Mouse (Mus musculus) midbrain, embryonic 10.5 days (tissue): ENCODE results near the gene Ncor2. TPM values are rescaled to one million over a fixed set of nuclear protein-coding genes. Genes with fewer than 3 reads are reported as not detected.
"Not testable (repeated sequence)": the region's sequence is repeated elsewhere in the genome, so short reads cannot be mapped to it uniquely, and the experiment has no call there.

Experiments used
- DNase-seq: peaks from one replicate; pipeline ENCODE4 v3.0.0-alpha.2; 2017; ENCODE audit warnings: low spot score
- H3K27ac ChIP-seq: fragments of 300-500 bp; sonication (generic); replicated peaks from 2 replicates; pipeline ENCODE4 v1.5.1; 2016; ENCODE audit warnings: mild to moderate bottlenecking
- H3K27me3 ChIP-seq: fragments of 300-500 bp; sonication (generic); 2 replicates; pipeline ENCODE4 v1.6.1; 2016; ENCODE audit warnings: low read depth, mild to moderate bottlenecking; ENCODE audit not compliant: poor library complexity, severe bottlenecking
- H3K36me3 ChIP-seq: fragments of 300-500 bp; sonication (generic); 2 replicates; pipeline ENCODE4 v1.6.1; 2016; ENCODE audit warnings: mild to moderate bottlenecking, moderate library complexity
- H3K4me1 ChIP-seq: fragments of 300-500 bp; sonication (generic); 2 replicates; pipeline ENCODE4 v1.6.1; 2016
- H3K4me3 ChIP-seq: fragments of 300-500 bp; sonication (generic); 2 replicates; pipeline ENCODE4 v1.5.1; 2016; ENCODE audit warnings: mild to moderate bottlenecking, moderate library complexity
- H3K9me3 ChIP-seq: fragments of 300-500 bp; sonication (generic); replicated peaks from 2 replicates; pipeline ENCODE4 v1.6.1; 2016; ENCODE audit warnings: mild to moderate bottlenecking
- WGBS: fragments of 180-500 bp; shearing (Covaris S2); methylation state at CpG from one replicate; pipeline ENCODE4 v1.1.7; 2016; 5-methylcytosine and 5-hydroxymethylcytosine counted together
- polyA plus RNA-seq: library from polyadenylated mRNA; unstranded; fragments of >200 nt; fragmentation: Nextera tagmentation; extraction: Ambion mirVana; gene quantifications from 2 replicates; pipeline ENCODE4 v1.2.1, GENCODE M21; 2016

Ncor2 gene
- polyA plus RNA-seq, 1 experiment from 2014 or later = 16.2 TPM

DNA sequence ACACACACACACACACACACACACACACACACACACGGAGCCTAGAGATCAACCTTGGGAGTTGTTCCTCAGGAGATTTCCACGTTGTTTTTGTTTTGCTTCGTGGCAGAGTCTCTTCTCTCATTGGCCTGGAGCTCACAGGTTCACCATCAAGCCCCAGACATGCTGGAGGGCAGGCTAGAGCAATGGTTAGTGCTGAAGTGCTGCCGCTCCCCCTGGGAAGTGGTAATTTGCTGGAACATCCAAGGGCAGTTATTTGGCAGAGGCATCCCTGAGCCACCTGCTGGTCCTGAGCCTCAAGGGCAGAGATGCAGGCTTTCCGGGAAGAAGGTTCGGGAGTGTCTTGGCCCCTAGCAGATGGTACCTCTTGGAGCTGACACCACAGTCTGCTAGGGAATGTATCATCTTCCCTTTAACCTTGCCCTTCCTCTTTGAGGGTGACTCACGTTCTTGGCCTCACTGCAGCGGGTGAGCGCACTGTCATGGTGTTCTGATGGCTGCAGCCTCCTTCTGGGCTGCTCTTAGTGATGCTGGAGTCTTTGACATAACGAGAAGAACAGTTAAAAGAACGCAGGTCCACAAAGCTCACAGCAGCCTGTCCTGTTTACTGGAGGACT, 25.3 kb upstream of the Ncor2 start:
- Histone ChIP-seq H3K36me3 (no peaks in the 10 kb centered on the region), H3K27me3 (no peaks in the 10 kb centered on the region), H3K27ac (no peak overlapping the region), H3K9me3 (no peaks in the 10 kb centered on the region), H3K4me1 (peaks cover 27% of the 10 kb centered on the region), H3K4me3 (no peak overlapping the region)
- no peak for DNase-seq
- WGBS = 86% methylated on average over 11 of the region's 11 CpGs

DNA sequence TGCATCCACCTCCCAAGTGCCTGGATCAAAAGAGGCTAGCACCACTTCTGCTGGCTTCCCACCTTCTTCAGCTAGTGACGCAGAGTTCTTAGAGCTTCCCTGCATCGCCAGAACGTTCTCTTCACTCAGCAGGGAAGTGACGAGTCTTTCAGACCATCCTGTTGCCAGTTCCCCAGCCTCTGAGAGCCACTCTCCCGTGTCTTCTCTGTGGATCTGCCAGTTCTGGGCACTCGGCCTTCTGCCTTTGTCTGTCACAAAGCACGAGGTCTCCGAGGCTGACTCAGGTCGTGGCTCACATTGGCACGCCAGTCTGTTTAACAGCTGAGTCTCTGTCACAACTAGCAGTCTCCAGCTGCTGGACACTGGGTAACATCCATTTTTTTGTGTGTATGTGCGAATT, 24.7 kb upstream of the Ncor2 start:
- no peak for DNase-seq
- H3K27ac ChIP-seq = peak overlapping the region; percentile 73
- 69% methylated on average over 11 of the region's 11 CpGs for WGBS
- no peaks in the 10 kb centered on the region for H3K27me3 ChIP-seq
- no peaks in the 10 kb centered on the region for H3K36me3 ChIP-seq
- no peak overlapping the region for H3K4me3 ChIP-seq
- no peaks in the 10 kb centered on the region for H3K9me3 ChIP-seq
- H3K4me1 ChIP-seq = peaks cover 27% of the 10 kb centered on the region

DNA sequence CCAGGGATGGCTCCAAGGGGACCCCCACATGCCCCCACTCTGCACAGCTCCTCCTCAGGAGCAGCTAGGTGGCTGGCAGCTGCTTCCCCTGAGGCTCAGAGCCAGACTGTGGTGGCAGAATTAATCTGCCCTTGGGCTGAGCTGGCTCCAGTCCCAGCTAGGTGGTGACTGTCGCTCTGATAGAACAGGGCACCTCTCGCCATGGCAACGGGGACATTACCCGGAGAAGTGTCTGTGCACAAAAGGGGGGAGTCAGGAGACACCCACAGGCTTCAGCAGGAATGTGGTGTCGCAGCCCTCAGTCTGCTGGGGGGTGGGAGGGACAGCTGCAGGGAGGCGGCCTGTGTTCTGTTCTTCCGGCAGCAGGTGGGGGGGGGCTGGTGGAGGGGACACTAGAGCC, 24.1 kb upstream of the Ncor2 start:
- H3K9me3 ChIP-seq = no peaks in the 10 kb centered on the region
- H3K4me3 ChIP-seq = no peak overlapping the region
- peaks cover 27% of the 10 kb centered on the region for H3K4me1 ChIP-seq
- WGBS = 26% methylated on average over 7 of the region's 7 CpGs
- peak overlapping the region; percentile 73 for H3K27ac ChIP-seq
- H3K27me3 ChIP-seq = no peaks in the 10 kb centered on the region
- no peak for DNase-seq
- no peaks in the 10 kb centered on the region for H3K36me3 ChIP-seq

DNA sequence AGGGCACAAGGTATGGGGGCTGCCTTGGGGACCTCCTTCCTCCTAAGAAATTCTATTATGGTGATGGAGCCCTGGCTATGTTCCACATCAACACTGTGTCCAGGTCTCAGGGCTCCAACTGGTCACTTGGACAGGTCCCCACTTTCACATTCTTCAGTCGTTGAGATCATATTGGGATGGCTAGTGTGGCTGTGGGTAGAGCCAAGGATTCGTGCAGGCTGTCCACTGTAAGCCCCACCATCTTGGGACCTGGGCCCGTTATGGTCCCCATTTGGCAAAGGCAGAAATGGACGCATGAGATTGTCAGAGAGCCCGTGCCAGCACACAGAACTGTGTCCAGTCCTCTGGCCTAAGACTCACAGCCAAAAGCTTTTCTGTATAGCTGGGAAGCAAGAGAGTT, 23.1 kb upstream of the Ncor2 start:
- DNase-seq = no peak
- 88% methylated on average over 5 of the region's 5 CpGs for WGBS

DNA sequence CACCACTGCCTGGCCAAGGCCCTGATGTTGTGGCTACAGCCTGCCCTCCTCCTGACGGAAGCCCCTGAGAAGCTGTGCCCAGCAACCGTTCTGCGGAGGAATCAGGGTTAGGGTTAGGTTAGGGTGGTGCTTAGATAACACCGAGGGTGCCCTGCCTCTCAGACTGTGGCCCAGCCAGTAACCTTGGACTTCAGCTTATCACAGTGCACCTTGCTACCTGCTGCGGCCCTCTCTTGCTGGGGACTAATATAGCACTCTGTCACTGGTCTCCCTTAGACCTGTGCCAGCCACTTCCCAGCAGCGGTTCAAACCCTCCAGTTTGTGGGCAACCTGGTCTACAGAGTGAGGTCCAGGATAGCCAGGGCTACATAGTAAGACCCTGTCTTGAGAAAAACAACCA, 20.1 kb upstream of the Ncor2 start:
- Histone ChIP-seq H3K4me1 (peaks cover 39% of the 10 kb centered on the region), H3K36me3 (no peaks in the 10 kb centered on the region), H3K9me3 (no peaks in the 10 kb centered on the region), H3K27me3 (no peaks in the 10 kb centered on the region), H3K4me3 (no peak overlapping the region), H3K27ac (no peak overlapping the region)
- WGBS = 93% methylated on average over 6 of the region's 6 CpGs
- no peak for DNase-seq

More for the DNA sequence above, 23.1 kb upstream of the Ncor2 start:
- H3K27ac ChIP-seq = no peak overlapping the region
- H3K4me1 ChIP-seq = peaks cover 24% of the 10 kb centered on the region
- H3K9me3 ChIP-seq = no peaks in the 10 kb centered on the region
- H3K27me3 ChIP-seq = no peaks in the 10 kb centered on the region
- no peak overlapping the region for H3K4me3 ChIP-seq
- H3K36me3 ChIP-seq = no peaks in the 10 kb centered on the region

DNA sequence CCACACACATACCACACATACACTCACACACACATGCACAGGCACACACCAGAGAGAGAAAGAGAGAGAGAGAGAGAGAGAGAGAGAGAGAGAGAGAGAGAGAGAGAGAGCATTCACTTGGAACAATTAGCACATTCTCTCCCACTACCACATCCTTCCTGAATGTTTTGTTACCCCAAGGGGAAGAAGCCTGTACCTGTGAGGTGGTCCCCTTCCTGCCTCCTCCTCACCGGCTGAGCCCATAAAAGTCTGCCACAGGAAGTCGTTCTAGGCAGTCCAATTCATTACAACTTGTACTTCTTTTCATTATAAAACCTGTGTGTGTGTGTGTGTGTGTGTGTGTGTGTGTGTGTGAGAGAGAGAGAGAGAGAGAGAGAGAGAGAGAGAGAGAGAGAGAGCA, 18.3 kb upstream of the Ncor2 start:
- H3K36me3 ChIP-seq, H3K9me3 ChIP-seq, H3K27me3 ChIP-seq, H3K4me3 ChIP-seq, DNase-seq, H3K27ac ChIP-seq: not testable (repeated sequence)
- H3K4me1 ChIP-seq = peaks cover 32% of the 10 kb centered on the region
- 89% methylated on average over 2 of the region's 2 CpGs for WGBS

DNA sequence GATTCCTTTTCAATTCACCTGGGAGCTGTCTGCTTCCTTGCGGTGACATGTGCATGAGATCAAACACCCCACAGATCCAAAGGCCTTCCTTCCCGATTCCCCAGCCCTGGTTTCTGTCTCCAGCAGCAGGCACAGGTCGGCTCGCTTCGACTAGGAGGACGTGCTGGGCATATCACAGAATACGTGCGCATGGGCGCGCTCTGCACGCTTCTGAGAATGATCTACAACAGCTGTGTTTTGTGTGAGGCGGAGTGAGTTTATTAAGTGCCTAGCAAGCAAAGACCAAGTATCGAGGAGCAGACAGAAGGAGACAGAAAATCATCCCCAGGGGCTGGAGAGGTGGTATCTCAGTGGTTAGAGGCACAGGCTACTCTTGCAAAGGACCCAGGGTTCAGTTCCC, 17.0 kb upstream of the Ncor2 start:
- Histone ChIP-seq H3K4me3 (no peak overlapping the region), H3K27me3 (peaks cover 11% of the 10 kb centered on the region; the same call in 1 of the 2 replicates), H3K27ac (no peak overlapping the region), H3K4me1 (peaks cover 30% of the 10 kb centered on the region), H3K9me3 (no peaks in the 10 kb centered on the region), H3K36me3 (no peaks in the 10 kb centered on the region)
- DNase-seq = no peak
- 88% methylated on average over 13 of the region's 13 CpGs for WGBS

DNA sequence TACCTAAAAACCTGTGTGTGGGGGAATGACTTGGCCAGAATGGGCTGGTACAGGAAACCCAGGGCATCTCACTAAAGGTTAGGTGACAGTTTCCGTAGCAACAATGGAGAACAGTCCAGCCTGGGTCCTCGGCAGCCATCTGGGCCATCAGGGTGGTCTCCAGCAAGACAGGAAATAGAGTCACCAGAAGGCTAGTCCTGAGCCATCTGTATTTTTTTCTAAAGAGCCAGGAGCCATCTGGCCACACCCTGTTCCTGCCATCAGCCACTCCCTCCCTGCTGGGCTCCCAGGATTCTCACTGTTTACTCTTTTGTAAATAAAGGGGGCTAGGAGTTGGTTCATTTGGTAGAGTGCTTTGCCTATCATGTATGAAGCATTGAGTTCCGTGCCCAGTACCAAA, 16.1 kb upstream of the Ncor2 start:
- Histone ChIP-seq H3K36me3 (no peaks in the 10 kb centered on the region), H3K4me3 (no peak overlapping the region), H3K4me1 (peaks cover 30% of the 10 kb centered on the region), H3K27ac (no peak overlapping the region), H3K27me3 (peaks cover 15% of the 10 kb centered on the region; the same call in 1 of the 2 replicates), H3K9me3 (no peaks in the 10 kb centered on the region)
- no peak for DNase-seq
- 58% methylated on average over 3 of the region's 3 CpGs for WGBS

DNA sequence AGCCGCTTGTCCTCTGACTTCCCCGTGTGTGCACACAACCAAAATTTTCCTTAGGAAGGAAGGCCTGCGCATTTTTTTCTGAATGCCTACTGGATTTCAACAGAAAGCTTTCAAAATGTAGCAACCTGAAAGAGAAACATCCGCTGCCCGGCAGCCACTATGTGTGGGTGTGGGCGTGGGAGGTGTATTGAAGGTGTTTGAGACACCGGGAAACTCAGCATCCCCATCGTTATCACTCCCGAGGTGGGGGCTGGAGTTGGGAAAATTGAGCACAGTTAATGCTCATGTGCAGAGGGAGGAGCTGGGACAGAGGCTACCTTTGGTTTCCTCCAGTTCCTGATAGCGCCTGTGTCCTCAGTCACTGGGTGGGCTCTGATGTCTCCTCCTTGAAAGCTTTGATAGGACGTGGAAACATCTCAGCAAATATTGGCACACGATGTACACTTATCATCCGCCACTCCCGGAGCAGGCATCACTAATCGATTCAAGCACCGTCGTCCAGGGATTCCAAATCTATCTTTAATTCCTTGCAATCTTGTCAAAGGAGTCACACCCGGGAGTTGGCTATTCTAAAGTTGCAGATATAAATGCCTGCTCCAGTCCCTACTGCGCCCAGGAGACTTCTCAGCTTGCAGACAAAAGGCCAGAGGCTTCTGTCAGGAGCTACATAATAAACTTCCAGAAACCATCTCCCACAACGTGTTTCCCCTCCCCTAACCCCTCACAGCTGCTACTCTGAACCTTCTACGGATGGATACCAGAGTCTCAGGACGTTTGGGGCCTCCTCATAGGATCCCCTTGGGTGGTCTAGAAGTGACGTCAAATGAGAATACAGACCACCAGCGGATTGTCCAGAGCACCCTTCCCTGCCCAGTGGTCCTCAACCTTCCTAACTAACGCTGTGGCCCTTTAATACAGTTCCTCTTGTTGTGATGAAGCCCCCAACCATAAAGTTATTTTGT, 14.7 kb upstream of the Ncor2 start:
- Histone ChIP-seq H3K4me3 (no peak overlapping the region), H3K27ac (no peak overlapping the region)
- WGBS = 75% methylated on average over 25 of the region's 25 CpGs

DNA sequence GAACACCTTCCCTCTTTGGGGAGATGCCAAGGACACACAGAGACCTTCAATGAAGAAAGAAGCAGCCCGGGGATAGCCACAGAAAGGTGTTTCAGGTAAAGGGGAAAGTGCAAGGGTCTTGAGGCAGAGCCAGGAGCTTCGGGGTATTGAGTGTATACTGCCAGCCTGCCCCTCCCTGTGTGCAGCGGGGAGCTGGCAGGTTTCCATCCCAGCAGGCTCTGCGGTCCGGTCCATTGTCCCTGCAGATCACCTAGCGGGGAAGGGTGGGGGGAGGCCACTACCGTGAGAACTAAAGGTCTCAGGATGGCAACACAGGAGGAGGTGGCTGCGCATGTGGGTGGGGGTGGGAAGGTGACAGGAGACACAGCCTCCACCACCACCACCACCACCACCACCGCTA, 12.6 kb upstream of the Ncor2 start:
- peaks cover 15% of the 10 kb centered on the region; the same call in 1 of the 2 replicates for H3K27me3 ChIP-seq
- DNase-seq = no peak
- 39% methylated on average over 9 of the region's 9 CpGs for WGBS
- H3K36me3 ChIP-seq = no peaks in the 10 kb centered on the region
- peaks cover 40% of the 10 kb centered on the region for H3K4me1 ChIP-seq
- peaks cover 4% of the 10 kb centered on the region; the same call in 1 of the 2 replicates for H3K9me3 ChIP-seq
- H3K4me3 ChIP-seq = no peak overlapping the region
- no peak overlapping the region for H3K27ac ChIP-seq

More for the DNA sequence above, 14.7 kb upstream of the Ncor2 start:
- H3K4me1 ChIP-seq = peaks cover 42% of the 10 kb centered on the region
- no peaks in the 10 kb centered on the region for H3K9me3 ChIP-seq
- H3K36me3 ChIP-seq = no peaks in the 10 kb centered on the region
- no peak for DNase-seq
- peaks cover 15% of the 10 kb centered on the region; the same call in 1 of the 2 replicates for H3K27me3 ChIP-seq

DNA sequence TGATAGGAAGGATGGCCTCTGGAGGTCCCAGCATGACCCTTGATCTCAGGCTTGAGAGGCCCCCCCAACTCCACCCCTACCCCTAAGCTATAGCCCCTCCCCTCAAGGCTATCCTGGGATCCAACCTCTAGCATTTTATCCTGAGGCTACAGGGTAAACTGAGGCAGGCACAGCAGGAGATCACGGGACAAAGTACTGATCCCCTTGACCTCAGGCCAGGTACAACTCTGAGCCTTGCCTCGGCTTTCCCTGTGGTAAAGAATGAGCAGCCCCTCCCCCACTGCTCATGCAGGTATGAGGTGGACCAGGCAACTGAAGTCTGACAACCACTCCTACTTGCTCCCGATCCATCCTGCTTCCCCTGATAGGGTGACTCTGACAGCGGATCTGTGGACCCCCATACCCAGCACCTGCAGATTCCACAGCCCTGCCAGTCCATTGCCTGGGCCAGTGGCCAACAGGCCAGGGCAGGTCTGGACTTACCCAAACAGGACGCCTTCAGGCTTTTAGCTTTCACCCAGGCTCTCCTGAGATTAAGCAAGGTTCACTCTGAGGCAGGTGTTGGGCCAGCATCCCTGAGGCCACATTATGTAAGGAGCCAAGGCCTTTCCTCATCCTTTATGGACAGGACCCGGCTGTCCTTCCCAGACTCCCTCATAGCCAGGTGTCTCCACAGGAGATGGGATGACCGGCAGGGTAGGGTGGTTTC, 11.2 kb upstream of the Ncor2 start:
- 80% methylated on average over 7 of the region's 7 CpGs for WGBS

DNA sequence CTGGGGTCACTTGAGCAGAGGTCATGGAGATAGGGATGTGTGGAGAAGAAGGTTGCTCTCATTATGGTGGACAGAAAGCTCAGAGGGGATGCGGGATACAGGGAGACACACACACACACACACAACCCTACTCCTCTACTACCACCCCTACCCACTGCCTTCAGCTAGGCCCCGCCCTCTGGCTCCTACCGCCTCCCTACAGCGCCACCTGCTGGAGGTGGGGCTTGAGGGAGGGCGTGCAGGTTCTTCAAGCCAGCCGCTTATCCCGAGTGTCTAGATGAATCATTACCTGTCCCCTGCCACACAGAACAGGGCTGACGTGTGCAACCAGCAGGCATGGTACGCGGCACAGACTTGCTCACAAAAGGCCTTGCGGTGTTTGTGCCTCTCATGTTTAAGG, 10.6 kb upstream of the Ncor2 start:
- DNase-seq = peak; percentile 59
- Histone ChIP-seq H3K27ac (no peak overlapping the region), H3K4me3 (no peak overlapping the region), H3K9me3 (peaks cover 4% of the 10 kb centered on the region; the same call in 1 of the 2 replicates), H3K27me3 (peaks cover 32% of the 10 kb centered on the region), H3K4me1 (peaks cover 40% of the 10 kb centered on the region), H3K36me3 (no peaks in the 10 kb centered on the region)
- WGBS = 45% methylated on average over 11 of the region's 11 CpGs

More for the DNA sequence above, 11.2 kb upstream of the Ncor2 start:
- Histone ChIP-seq H3K27me3 (peaks cover 25% of the 10 kb centered on the region), H3K27ac (no peak overlapping the region), H3K4me1 (peaks cover 37% of the 10 kb centered on the region), H3K36me3 (no peaks in the 10 kb centered on the region), H3K9me3 (peaks cover 4% of the 10 kb centered on the region; the same call in 1 of the 2 replicates), H3K4me3 (no peak overlapping the region)
- no peak for DNase-seq
